Mouse (Mus musculus) embryonic facial prominence, embryonic 10.5 days (tissue): ENCODE results near the gene Elf5. TPM values are rescaled to one million over a fixed set of nuclear protein-coding genes. Genes with fewer than 3 reads are reported as not detected.

Experiments used
- DNase-seq: peaks from one replicate; pipeline ENCODE4 v3.0.0-alpha.2; 2017; ENCODE audit warnings: low spot score
- H3K27ac ChIP-seq: fragments of 300-500 bp; sonication (generic); replicated peaks from 2 replicates; pipeline ENCODE4 v1.5.1; 2016; ENCODE audit warnings: mild to moderate bottlenecking
- H3K27me3 ChIP-seq: fragments of 300-500 bp; sonication (generic); replicated peaks from 2 replicates; pipeline ENCODE4 v1.6.1; 2016; ENCODE audit warnings: low read depth, mild to moderate bottlenecking; ENCODE audit not compliant: poor library complexity, severe bottlenecking
- H3K36me3 ChIP-seq: fragments of 300-500 bp; sonication (generic); replicated peaks from 2 replicates; pipeline ENCODE4 v1.6.1; 2016; ENCODE audit warnings: mild to moderate bottlenecking, moderate library complexity
- H3K4me1 ChIP-seq: fragments of 300-500 bp; sonication (generic); 2 replicates; pipeline ENCODE4 v1.6.1; 2016
- H3K4me3 ChIP-seq: fragments of 300-500 bp; sonication (generic); 2 replicates; pipeline ENCODE4 v1.5.1; 2016; ENCODE audit warnings: mild to moderate bottlenecking, moderate library complexity
- H3K9me3 ChIP-seq: fragments of 300-500 bp; sonication (generic); 2 replicates; pipeline ENCODE4 v1.6.1; 2016; ENCODE audit warnings: mild to moderate bottlenecking
- WGBS: fragments of 180-500 bp; shearing (Covaris S2); methylation state at CpG from one replicate; pipeline ENCODE4 v1.1.7; 2016; 5-methylcytosine and 5-hydroxymethylcytosine counted together
- polyA plus RNA-seq: library from polyadenylated mRNA; unstranded; fragments of >200 nt; fragmentation: Nextera tagmentation; extraction: Ambion mirVana; gene quantifications from 2 replicates; pipeline ENCODE4 v1.2.1, GENCODE M21; 2016

Elf5 gene
- polyA plus RNA-seq, 1 experiment from 2014 or later, result 0.24 TPM

GRCm38 (mm10) chr2:103445776-103446175, 34.3 kb downstream of the Elf5 start:
- Histone ChIP-seq H3K4me3 (no peak overlapping the region), H3K27me3 (0 out of 2 replicates have a peak, but pooled peaks cover 11% of the 10 kb centered on the region), H3K27ac (no peak overlapping the region), H3K36me3 (no peaks in the 10 kb centered on the region), H3K4me1 (peaks cover 14% of the 10 kb centered on the region), H3K9me3 (no peaks in the 10 kb centered on the region)
- WGBS, result 63% methylated on average over 6 of the region's 6 CpGs
- DNase-seq, result peak; percentile 51

DNA sequence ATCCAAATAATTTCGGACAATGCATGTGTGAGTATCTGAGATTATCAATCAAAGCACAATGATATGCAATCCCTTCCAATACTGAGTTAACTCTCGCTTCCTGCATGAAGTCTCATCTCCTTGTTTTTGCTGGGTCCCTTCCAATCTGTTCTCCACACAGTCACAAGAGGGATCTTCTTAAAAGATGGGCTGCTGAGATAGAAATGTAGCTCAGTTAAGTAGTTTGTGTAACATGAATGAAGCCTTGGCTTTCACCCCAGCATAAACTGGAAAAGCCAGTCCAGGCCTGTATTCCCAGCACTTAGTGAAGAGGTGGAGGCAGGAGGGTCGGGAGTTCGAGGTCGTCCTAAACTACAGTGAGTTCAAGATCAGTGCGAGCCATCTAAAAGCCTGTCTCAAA, 34.8 kb downstream of the Elf5 start:
- 0 out of 2 replicates have a peak, but pooled peaks cover 11% of the 10 kb centered on the region for H3K27me3 ChIP-seq
- H3K4me1 ChIP-seq, result peaks cover 14% of the 10 kb centered on the region
- no peaks in the 10 kb centered on the region for H3K36me3 ChIP-seq
- WGBS, result 91% methylated on average over 6 of the region's 6 CpGs
- no peak for DNase-seq
- no peak overlapping the region for H3K4me3 ChIP-seq
- no peak overlapping the region for H3K27ac ChIP-seq
- H3K9me3 ChIP-seq, result no peaks in the 10 kb centered on the region

DNA sequence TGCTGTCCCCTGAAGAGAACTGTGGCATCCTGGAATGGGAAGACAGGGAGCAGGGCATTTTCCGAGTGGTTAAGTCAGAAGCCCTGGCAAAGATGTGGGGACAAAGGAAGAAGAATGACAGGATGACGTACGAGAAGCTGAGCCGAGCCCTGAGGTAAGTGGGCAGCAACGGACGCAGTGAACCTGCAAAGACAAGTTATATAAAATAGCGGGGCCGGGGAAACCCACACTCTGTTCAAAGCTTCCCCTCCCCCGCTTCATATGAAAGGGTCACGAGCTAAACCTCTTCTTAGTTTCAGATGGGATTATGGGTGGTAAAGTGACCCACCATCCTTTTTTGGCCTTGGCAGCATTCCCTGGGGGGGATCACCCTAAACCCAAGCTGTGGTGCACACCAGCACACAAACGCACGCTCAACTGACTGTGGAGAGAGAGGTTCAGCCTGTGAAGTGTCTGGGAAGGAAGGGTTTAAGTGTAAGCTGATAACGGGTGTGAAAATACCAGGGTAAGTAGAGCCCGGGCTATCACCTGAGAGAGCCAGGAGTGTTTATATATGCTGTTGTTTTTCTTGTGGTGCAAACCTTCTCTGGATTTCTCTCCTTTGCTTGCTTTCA, 37.6 kb downstream of the Elf5 start:
- Histone ChIP-seq H3K27ac (no peak overlapping the region), H3K27me3 (0 out of 2 replicates have a peak, but pooled peaks cover 11% of the 10 kb centered on the region), H3K4me3 (no peak overlapping the region), H3K4me1 (peaks cover 14% of the 10 kb centered on the region), H3K9me3 (no peaks in the 10 kb centered on the region), H3K36me3 (peaks cover 10% of the 10 kb centered on the region)
- WGBS, result 66% methylated on average over 14 of the region's 14 CpGs
- DNase-seq, result no peak

DNA sequence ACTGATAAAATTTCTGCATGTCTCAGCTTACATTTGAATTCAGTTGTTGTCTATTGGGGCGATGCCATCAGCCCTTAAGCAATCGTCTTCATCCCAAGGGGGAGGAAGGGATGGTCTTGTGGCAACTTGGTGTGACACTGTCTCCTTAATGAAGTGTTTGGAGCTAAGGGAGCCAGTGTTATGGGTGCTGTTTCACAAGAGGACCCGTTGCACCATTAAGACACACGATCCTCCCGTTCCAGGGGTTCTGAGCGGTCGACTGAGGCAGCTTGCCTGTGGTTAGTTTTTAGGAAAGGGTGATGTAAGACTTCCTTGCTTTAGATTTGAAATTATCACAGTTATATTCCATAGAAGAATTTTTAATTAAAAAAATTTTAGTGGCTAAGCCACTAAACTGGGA, 38.3 kb downstream of the Elf5 start:
- Histone ChIP-seq H3K27ac (no peak overlapping the region), H3K27me3 (0 out of 2 replicates have a peak, but pooled peaks cover 11% of the 10 kb centered on the region), H3K4me1 (peaks cover 14% of the 10 kb centered on the region), H3K36me3 (peaks cover 17% of the 10 kb centered on the region), H3K4me3 (no peak overlapping the region), H3K9me3 (no peaks in the 10 kb centered on the region)
- WGBS, result 85% methylated on average over 7 of the region's 7 CpGs
- DNase-seq, result no peak

- H3K36me3 ChIP-seq, result peaks cover 22% of the 10 kb centered on the region
- 0 out of 2 replicates have a peak, but pooled peaks cover 11% of the 10 kb centered on the region for H3K27me3 ChIP-seq
- H3K4me1 ChIP-seq, result peaks cover 14% of the 10 kb centered on the region
- H3K27ac ChIP-seq, result no peak overlapping the region
- WGBS, result 91% methylated on average over 8 of the region's 8 CpGs
- no peak for DNase-seq
- H3K9me3 ChIP-seq, result no peaks in the 10 kb centered on the region
- no peak overlapping the region for H3K4me3 ChIP-seq
Observed at GRCm38 (mm10) chr2:103450267-103450666, 38.8 kb downstream of the Elf5 start.

GRCm38 (mm10) chr2:103452550-103452949, 41.1 kb downstream of the Elf5 start:
- Histone ChIP-seq H3K9me3 (no peaks in the 10 kb centered on the region), H3K4me3 (no peak overlapping the region), H3K36me3 (peaks cover 37% of the 10 kb centered on the region), H3K4me1 (peaks cover 14% of the 10 kb centered on the region), H3K27ac (no peak overlapping the region), H3K27me3 (no peaks in the 10 kb centered on the region)
- WGBS, result 88% methylated on average over 5 of the region's 5 CpGs
- DNase-seq, result no peak

- Histone ChIP-seq H3K27ac (no peak overlapping the region), H3K4me1 (no peaks in the 10 kb centered on the region), H3K36me3 (peaks cover 69% of the 10 kb centered on the region), H3K9me3 (no peaks in the 10 kb centered on the region), H3K27me3 (no peaks in the 10 kb centered on the region), H3K4me3 (no peak overlapping the region)
- WGBS, result 96% methylated on average over 7 of the region's 7 CpGs
- DNase-seq, result no peak
Observed at GRCm38 (mm10) chr2:103455748-103456147, 44.3 kb downstream of the Elf5 start.

- no peak overlapping the region for H3K27ac ChIP-seq
- H3K9me3 ChIP-seq, result no peaks in the 10 kb centered on the region
- DNase-seq, result peak; percentile 86
- peaks cover 72% of the 10 kb centered on the region for H3K36me3 ChIP-seq
- H3K27me3 ChIP-seq, result no peaks in the 10 kb centered on the region
- no peak overlapping the region for H3K4me3 ChIP-seq
- WGBS, result 24% methylated on average over 10 of the region's 10 CpGs
- H3K4me1 ChIP-seq, result peaks cover 7% of the 10 kb centered on the region
Observed at GRCm38 (mm10) chr2:103456646-103457045, 45.2 kb downstream of the Elf5 start.

DNA sequence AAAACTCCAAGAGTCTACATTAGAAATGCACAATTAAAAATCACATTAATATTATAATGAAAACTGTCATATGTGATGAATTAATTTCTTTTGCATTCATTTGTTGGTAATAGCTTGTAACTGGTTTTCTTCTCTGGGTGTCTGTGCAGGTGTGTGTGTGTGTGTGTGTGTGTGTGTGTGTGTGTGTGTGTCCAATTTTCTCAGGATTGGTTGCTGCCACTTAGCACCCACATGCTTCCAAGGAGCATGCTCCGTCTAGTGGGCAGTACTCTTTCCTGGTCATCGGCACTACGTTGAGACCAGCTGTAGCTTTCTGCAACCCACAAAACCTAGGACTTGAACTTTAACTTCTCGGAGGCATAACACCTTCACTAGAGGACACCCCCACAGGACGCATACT, 45.6 kb downstream of the Elf5 start:
- Histone ChIP-seq H3K9me3 (no peaks in the 10 kb centered on the region), H3K4me3 (no peak overlapping the region), H3K27me3 (no peaks in the 10 kb centered on the region), H3K27ac (no peak overlapping the region), H3K36me3 (peaks cover 73% of the 10 kb centered on the region), H3K4me1 (peaks cover 11% of the 10 kb centered on the region)
- DNase-seq, result no peak
- WGBS, result 91% methylated on average over 5 of the region's 5 CpGs

GRCm38 (mm10) chr2:103457628-103458027, 46.1 kb downstream of the Elf5 start:
- H3K27me3 ChIP-seq, result no peaks in the 10 kb centered on the region
- H3K9me3 ChIP-seq, result no peaks in the 10 kb centered on the region
- DNase-seq, result no peak
- H3K27ac ChIP-seq, result no peak overlapping the region
- WGBS, result 93% methylated on average over 7 of the region's 7 CpGs
- peaks cover 79% of the 10 kb centered on the region for H3K36me3 ChIP-seq
- H3K4me1 ChIP-seq, result peaks cover 16% of the 10 kb centered on the region
- no peak overlapping the region for H3K4me3 ChIP-seq

DNA sequence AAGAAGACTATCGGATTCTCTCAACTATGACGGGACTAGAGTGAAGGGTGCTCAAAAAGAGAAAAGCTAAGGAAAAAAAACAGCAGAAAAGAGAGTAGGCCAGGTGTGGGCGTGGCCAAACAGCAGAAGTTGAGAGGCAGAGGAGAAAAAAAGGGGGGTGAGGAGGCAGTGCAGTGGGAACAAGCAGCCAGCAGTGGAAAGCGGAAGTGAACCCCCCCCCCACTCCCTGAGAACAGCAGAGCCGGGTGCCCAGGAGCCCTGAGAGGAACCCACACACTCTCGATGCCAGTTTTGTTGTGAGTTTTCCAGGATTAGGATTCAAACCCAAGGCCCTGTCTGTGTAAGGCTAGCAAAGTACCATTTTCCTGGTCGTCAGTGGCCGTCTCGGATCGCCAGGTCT, 47.6 kb downstream of the Elf5 start:
- Histone ChIP-seq H3K27ac (no peak overlapping the region), H3K36me3 (peaks cover 83% of the 10 kb centered on the region), H3K4me1 (peaks cover 16% of the 10 kb centered on the region), H3K9me3 (no peaks in the 10 kb centered on the region), H3K4me3 (no peak overlapping the region), H3K27me3 (no peaks in the 10 kb centered on the region)
- no peak for DNase-seq
- 93% methylated on average over 10 of the region's 10 CpGs for WGBS

- 56% methylated on average over 8 of the region's 8 CpGs for WGBS
- Histone ChIP-seq H3K27me3 (no peaks in the 10 kb centered on the region), H3K4me1 (peaks cover 16% of the 10 kb centered on the region), H3K4me3 (0 out of 2 replicates have a peak overlapping the region, but pooled peaks have one; percentile 8), H3K9me3 (no peaks in the 10 kb centered on the region), H3K36me3 (peaks cover 79% of the 10 kb centered on the region), H3K27ac (peak overlapping the region; percentile 68)
- peak; percentile 40 for DNase-seq
Observed at GRCm38 (mm10) chr2:103461210-103461609, 49.7 kb downstream of the Elf5 start.

DNA sequence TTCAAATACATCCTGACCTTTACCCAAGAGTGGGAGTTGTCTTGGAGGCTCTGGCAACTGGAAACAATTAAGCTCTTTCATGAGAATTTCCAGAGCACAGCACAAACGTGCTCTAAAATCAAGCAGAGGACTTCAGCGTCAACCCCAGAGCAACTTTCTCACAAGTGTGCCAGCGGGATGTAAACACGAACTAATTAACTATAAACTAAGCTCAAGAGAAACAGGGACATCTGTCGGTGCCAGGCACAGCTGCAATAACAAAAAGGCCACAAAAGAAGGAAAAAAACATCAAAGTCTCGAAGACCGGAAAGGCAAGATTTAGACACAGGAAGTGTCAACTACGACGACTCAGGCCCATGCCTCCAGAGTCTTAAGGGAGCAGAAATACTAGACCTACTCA, 50.3 kb downstream of the Elf5 start:
- 27% methylated on average over 9 of the region's 9 CpGs for WGBS
- H3K36me3 ChIP-seq, result peaks cover 82% of the 10 kb centered on the region
- H3K27me3 ChIP-seq, result no peaks in the 10 kb centered on the region
- peak overlapping the region; percentile 68 for H3K27ac ChIP-seq
- H3K4me1 ChIP-seq, result peaks cover 16% of the 10 kb centered on the region
- peak; percentile 62 for DNase-seq
- no peaks in the 10 kb centered on the region for H3K9me3 ChIP-seq
- H3K4me3 ChIP-seq, result no peak overlapping the region
